Mouse (Mus musculus): ENCODE measurements around the gene AI661453. TPM values are rescaled to one million over a fixed set of nuclear protein-coding genes. Genes with fewer than 3 reads are reported as not detected.

AI661453 gene
- polyA plus RNA-seq, 1 experiment from 2014 or later = 0.31 TPM

- Histone ChIP-seq H3K36me3 (no peaks in the 10 kb centered on the region), H3K4me1 (peaks cover 19% of the 10 kb centered on the region), H3K27me3 (replicated peaks) (peaks cover 68% of the 10 kb centered on the region), H3K27ac (no peak overlapping the region), H3K4me2 (no peak overlapping the region), H3K9me3 (replicated peaks) (no peaks in the 10 kb centered on the region), H3K9ac (no peak overlapping the region), H3K4me3 (no peak overlapping the region)
- WGBS (ENCODE audit: insufficient replicate concordance) = 73% methylated on average over 5 of the region's 5 CpGs
- no peak for ATAC-seq
Measured at GRCm38 (mm10) chr17:47470686-47471085, 34.3 kb downstream of the AI661453 start.

DNA sequence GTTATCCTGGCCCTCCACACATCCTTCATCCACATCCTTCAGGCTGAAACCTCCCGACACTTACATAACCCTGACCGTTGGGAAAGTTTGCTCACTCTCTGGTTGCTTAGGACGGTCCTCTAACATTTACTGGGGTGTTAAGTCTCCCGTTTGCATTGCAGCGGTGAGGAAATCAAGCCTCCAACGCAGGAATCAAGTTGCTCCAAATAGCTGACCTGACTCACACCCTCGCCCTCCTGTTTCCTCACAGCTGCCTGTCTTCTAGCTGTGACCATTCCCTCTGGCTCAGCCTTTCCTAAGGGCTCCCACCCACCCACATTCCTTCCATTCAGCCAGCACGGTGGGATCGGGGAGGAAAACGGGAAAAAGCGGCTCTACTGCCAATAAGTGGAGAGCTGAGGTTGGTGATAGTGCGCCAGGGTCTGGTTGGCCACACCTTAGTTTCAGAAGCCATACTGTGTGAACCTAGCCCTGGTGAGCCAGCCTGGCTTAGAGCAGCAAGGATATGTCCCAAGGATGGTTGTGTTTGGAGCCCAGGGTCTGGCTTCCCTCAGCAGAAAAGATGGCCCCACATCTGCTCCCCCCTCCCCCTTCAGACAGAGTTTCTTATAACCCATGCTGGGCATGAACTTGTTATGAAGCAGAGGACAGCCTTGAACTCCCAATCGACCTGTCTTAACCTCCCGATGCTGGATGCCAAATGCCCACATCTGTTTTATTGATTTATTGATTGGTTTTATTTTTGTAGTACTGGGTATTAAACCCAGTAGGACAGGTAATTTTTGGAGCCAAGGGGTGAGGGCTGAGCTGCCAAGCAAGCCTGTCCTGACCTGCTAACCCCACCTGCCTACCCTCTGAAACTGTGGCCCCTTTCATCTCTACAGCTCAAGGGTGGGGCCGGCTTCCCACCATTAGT is 36.3 kb downstream of the AI661453 start:
- no peak for ATAC-seq
- H3K27me3 ChIP-seq (replicated peaks) = peaks cover 49% of the 10 kb centered on the region
- H3K4me1 ChIP-seq = peaks cover 12% of the 10 kb centered on the region
- H3K27ac ChIP-seq = no peak overlapping the region; the same call in 1 of the 2 replicates
- no peak overlapping the region for H3K4me2 ChIP-seq
- no peaks in the 10 kb centered on the region for H3K36me3 ChIP-seq
- WGBS (ENCODE audit: insufficient replicate concordance) = 28% methylated on average over 15 of the region's 15 CpGs
- H3K9ac ChIP-seq = no peak overlapping the region
- no peak overlapping the region for H3K4me3 ChIP-seq
- H3K9me3 ChIP-seq (replicated peaks) = no peaks in the 10 kb centered on the region

- no peak overlapping the region; the same call in 1 of the 2 replicates for H3K27ac ChIP-seq
- no peak overlapping the region for H3K9ac ChIP-seq
- H3K4me2 ChIP-seq = no peak overlapping the region
- ATAC-seq = no peak
- no peak overlapping the region for H3K4me3 ChIP-seq
- no peaks in the 10 kb centered on the region for H3K36me3 ChIP-seq
- peaks cover 41% of the 10 kb centered on the region for H3K27me3 ChIP-seq (replicated peaks)
- 8% methylated on average over 8 of the region's 8 CpGs for WGBS (ENCODE audit: insufficient replicate concordance)
- H3K4me1 ChIP-seq = peaks cover 6% of the 10 kb centered on the region
- no peaks in the 10 kb centered on the region for H3K9me3 ChIP-seq (replicated peaks)
Measured at GRCm38 (mm10) chr17:47473434-47473974, 37.1 kb downstream of the AI661453 start.

GRCm38 (mm10) chr17:47474250-47474649 is 37.8 kb downstream of the AI661453 start:
- Histone ChIP-seq H3K36me3 (no peaks in the 10 kb centered on the region), H3K9me3 (replicated peaks) (no peaks in the 10 kb centered on the region), H3K4me2 (no peak overlapping the region), H3K27ac (no peak overlapping the region), H3K4me3 (no peak overlapping the region), H3K9ac (no peak overlapping the region), H3K4me1 (peaks cover 5% of the 10 kb centered on the region), H3K27me3 (replicated peaks) (peaks cover 33% of the 10 kb centered on the region)
- 62% methylated on average over 4 of the region's 4 CpGs for WGBS (ENCODE audit: insufficient replicate concordance)
- no peak for ATAC-seq

DNA sequence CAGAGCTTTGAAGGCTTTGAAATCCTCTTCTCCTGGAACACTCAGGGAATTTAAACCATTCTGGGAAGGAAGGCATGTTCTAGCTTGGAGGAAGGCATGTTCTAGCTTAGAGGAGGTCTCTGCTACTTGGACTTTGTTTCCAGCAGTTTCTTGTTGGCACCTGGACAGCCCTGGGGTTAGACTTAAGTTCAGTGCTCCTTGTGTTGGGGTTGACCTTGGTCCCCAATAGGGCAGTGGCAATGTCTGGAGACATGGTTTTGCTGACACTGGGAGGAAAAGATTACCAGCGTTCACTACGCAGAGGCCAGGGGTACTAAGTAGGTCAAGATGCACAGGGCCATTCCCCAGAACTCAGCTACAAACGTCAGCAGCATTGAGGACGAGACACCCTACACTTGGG is 38.8 kb downstream of the AI661453 start:
- Histone ChIP-seq H3K9me3 (replicated peaks) (no peaks in the 10 kb centered on the region), H3K4me2 (no peak overlapping the region), H3K27ac (no peak overlapping the region), H3K9ac (no peak overlapping the region), H3K36me3 (no peaks in the 10 kb centered on the region), H3K27me3 (replicated peaks) (peaks cover 24% of the 10 kb centered on the region), H3K4me3 (no peak overlapping the region), H3K4me1 (peaks cover 5% of the 10 kb centered on the region)
- WGBS (ENCODE audit: insufficient replicate concordance) = 70% methylated on average over 4 of the region's 4 CpGs
- ATAC-seq = no peak

DNA sequence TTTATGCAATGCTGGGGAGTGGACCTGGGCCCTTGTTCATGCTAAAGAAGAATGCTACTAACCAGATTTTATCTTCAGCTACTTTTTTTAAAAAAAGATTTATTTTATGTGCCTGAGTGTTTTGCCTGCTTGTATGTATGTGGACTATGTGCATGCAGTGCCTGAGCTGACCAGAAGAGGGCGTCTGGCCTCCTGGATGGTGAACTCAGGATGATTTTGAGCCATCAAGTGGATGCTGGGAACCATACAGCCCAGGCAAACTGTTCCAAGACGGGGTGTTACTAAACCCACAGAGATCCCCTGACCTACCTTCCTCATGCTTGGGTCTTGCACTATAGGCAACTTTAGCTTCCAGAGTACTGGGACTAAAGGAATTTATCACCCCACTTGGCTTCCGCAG is 39.3 kb downstream of the AI661453 start:
- H3K36me3 ChIP-seq = no peaks in the 10 kb centered on the region
- H3K4me3 ChIP-seq = no peak overlapping the region
- H3K4me1 ChIP-seq = peaks cover 5% of the 10 kb centered on the region
- ATAC-seq = no peak
- no peak overlapping the region for H3K27ac ChIP-seq
- 57% methylated on average over 3 of the region's 3 CpGs for WGBS (ENCODE audit: insufficient replicate concordance)
- H3K9ac ChIP-seq = no peak overlapping the region
- H3K9me3 ChIP-seq (replicated peaks) = no peaks in the 10 kb centered on the region
- no peak overlapping the region for H3K4me2 ChIP-seq
- H3K27me3 ChIP-seq (replicated peaks) = peaks cover 19% of the 10 kb centered on the region

DNA sequence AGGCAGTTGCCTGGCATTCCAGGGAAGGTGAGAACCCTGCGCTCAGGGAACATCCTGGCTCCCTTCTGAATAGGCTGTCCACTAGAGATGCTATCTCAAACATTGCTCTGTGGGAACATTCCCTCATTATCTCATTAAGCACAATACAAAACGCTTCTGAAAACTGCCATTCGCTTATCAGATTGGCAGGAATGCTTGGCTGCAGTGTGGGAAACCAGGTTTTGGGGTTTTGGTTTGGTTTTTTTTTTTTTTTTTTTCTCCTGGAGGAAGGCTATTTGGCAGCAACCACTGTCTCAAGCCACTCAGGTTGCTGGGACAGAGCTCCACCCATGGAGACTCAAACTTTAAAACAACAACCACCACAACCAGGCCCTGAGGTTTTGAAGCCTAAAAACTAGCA is 43.5 kb downstream of the AI661453 start:
- ATAC-seq = no peak
- Histone ChIP-seq H3K36me3 (no peaks in the 10 kb centered on the region), H3K4me1 (peaks cover 18% of the 10 kb centered on the region), H3K4me2 (no peak overlapping the region), H3K27ac (no peak overlapping the region), H3K27me3 (replicated peaks) (no peaks in the 10 kb centered on the region), H3K9ac (no peak overlapping the region), H3K9me3 (replicated peaks) (no peaks in the 10 kb centered on the region), H3K4me3 (no peak overlapping the region)
- WGBS (ENCODE audit: insufficient replicate concordance) = 33% methylated on average over 3 of the region's 3 CpGs

DNA sequence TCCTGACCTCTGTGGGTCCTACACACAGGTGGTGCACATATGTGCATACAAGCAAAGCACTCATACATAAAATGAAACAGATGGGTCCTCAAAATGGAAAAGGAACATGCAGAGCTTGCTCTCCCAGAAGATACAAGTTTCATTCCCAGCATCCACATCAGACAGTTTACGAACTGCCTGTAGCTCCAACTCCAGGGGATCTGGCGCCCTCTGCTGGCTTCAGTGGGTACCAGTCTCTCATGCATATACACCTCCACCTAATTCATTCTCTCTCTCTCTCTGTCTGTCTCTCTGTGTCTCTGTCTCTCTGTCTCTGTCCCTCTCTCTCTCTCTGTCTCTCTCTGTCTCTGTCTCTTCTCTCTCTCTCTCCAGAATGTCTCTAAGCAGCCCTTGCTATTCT is 46.0 kb downstream of the AI661453 start:
- Histone ChIP-seq H3K27me3 (replicated peaks) (no peaks in the 10 kb centered on the region), H3K4me3 (no peak overlapping the region), H3K27ac (no peak overlapping the region), H3K4me2 (no peak overlapping the region), H3K9me3 (replicated peaks) (no peaks in the 10 kb centered on the region), H3K36me3 (0 out of 2 replicates have a peak, but pooled peaks cover 1% of the 10 kb centered on the region), H3K4me1 (peaks cover 38% of the 10 kb centered on the region), H3K9ac (no peak overlapping the region)
- no peak for ATAC-seq
- whole genome bisulfite sequencing (ENCODE audit: insufficient replicate concordance) = 36% methylated on average over 2 of the region's 2 CpGs

DNA sequence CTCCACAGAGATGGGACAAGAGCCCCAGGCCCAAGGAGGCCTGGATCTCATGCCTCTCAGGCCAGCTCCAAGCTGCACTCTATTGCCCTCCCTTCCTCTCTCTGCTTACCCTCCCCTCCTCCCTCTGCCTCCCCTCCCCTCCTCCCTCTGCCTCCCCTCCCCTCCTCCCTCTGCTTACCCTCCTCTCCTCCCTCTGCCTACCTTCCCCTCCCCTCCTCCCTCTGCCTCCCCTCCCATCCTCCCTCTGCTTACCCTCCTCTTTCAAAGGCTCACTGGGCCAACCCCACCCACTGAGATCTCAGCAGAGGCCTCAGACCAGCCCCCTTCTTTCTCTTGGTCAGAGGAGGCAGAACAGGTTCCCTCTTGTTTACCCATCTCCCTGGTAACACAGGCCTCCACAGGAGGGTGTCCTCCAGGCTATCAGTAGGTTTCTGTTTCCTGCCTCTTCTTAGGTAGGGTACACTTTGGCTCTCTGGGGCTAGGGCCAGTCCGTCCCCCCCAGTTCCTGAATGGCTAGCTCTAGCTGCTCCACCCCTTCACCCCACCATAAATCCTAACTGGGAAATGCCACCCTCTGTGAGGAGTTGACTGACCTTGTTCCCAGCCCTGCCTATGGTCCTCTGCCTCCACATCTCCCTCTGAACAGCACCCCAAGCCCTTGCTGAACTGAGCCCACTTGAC is 48.0 kb downstream of the AI661453 start:
- Histone ChIP-seq H3K4me3 (no peak overlapping the region), H3K27ac (peak overlapping the region; percentile 83), H3K4me2 (peak overlapping the region; percentile 31), H3K9ac (peak overlapping the region; percentile 18), H3K27me3 (replicated peaks) (no peaks in the 10 kb centered on the region), H3K9me3 (replicated peaks) (no peaks in the 10 kb centered on the region), H3K36me3 (peaks cover 20% of the 10 kb centered on the region), H3K4me1 (peaks cover 38% of the 10 kb centered on the region)
- peak; percentile 73 for ATAC-seq
- WGBS (ENCODE audit: insufficient replicate concordance) = 16% methylated on average over 1 of the region's 1 CpGs

DNA sequence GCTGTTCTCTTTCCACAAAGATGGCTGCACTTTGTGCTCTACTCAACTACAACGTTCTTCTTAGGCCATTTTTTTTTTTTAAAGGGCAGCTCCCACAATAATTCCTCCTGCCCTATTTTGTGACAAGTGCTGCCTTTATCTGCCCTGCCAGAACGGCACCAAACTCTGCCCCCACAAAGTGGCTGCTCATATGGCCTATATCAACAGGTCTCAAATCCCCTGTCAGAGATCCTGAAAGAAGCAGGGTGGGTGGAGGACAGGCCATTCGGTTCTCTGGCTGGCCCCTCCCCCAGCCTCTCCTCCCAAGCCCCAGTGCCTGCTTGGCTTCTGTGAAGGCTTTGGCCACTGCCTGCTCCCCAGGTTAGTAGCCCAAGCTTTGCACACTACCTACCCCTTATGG is 48.6 kb downstream of the AI661453 start:
- H3K9me3 ChIP-seq (replicated peaks) = no peaks in the 10 kb centered on the region
- H3K27me3 ChIP-seq (replicated peaks) = no peaks in the 10 kb centered on the region
- peak overlapping the region; percentile 18 for H3K9ac ChIP-seq
- ATAC-seq = peak; percentile 64
- no peak overlapping the region for H3K4me3 ChIP-seq
- H3K36me3 ChIP-seq = peaks cover 26% of the 10 kb centered on the region
- H3K4me2 ChIP-seq = peak overlapping the region; percentile 31
- 3% methylated on average over 3 of the region's 3 CpGs for WGBS (ENCODE audit: insufficient replicate concordance)
- H3K4me1 ChIP-seq = peaks cover 38% of the 10 kb centered on the region
- peak overlapping the region; percentile 83 for H3K27ac ChIP-seq

DNA sequence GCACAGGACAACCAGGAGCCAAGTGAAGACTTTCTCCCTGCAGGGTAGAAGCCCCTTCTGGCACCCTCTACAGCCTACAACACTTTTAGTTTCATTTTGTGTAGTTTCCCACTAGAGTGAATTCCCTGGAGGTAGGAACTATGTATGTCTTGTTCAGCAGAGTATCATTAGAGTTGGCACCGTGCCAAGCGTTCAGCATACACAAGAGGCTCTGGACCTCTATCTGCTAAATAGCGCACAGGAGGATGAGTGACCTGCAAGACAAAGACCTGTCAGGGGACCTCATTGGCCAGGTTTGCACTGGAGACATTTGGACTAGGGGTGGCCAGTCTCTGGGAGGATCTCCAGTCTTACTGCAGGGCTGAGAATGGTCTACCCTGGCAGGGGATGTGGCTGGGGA is 49.4 kb downstream of the AI661453 start:
- H3K9ac ChIP-seq = no peak overlapping the region; the same call in 1 of the 2 replicates
- 88% methylated on average over 3 of the region's 3 CpGs for WGBS (ENCODE audit: insufficient replicate concordance)
- H3K27ac ChIP-seq = peak overlapping the region; percentile 83
- no peaks in the 10 kb centered on the region for H3K27me3 ChIP-seq (replicated peaks)
- peak overlapping the region; percentile 31 for H3K4me2 ChIP-seq
- no peak overlapping the region for H3K4me3 ChIP-seq
- peaks cover 34% of the 10 kb centered on the region for H3K36me3 ChIP-seq
- peaks cover 37% of the 10 kb centered on the region for H3K4me1 ChIP-seq
- H3K9me3 ChIP-seq (replicated peaks) = no peaks in the 10 kb centered on the region
- no peak for ATAC-seq

DNA sequence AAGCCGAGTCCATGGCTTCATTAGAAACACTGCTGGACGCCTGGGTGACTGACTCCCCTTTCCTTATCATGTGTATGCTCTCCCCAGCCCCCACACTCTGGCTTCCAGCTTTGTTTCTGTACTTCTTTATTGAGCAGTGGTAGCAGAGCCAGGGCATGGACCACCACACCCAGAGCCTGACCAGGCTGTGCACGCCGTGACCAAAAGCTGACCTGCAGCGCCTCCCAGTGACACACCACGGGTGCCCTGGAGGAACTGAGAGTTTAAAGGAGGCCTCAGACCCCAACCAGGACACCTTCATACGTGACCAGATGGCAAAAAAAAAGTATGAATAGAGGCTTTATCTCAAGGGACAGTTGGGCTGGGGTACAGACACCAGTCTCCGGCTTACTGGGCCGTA is 54.4 kb downstream of the AI661453 start:
- H3K4me2 ChIP-seq = no peak overlapping the region
- H3K4me1 ChIP-seq = peaks cover 30% of the 10 kb centered on the region
- peaks cover 84% of the 10 kb centered on the region for H3K36me3 ChIP-seq
- WGBS (ENCODE audit: insufficient replicate concordance) = 82% methylated on average over 9 of the region's 9 CpGs
- no peaks in the 10 kb centered on the region for H3K27me3 ChIP-seq (replicated peaks)
- no peak overlapping the region for H3K27ac ChIP-seq
- ATAC-seq = no peak
- no peak overlapping the region for H3K4me3 ChIP-seq
- H3K9me3 ChIP-seq (replicated peaks) = no peaks in the 10 kb centered on the region
- no peak overlapping the region for H3K9ac ChIP-seq
